Mouse (Mus musculus) lung, postnatal 4 days (tissue): ENCODE data around the gene Nfatc2.
A peak's percentile ranks its signal among the peaks of the same experiment; 100 is the strongest.

Source experiments
- DNase-seq, 2 experiments: peaks; one replicate each; pipeline ENCODE4 v3.0.0; 2021

Nfatc2 gene

DNA sequence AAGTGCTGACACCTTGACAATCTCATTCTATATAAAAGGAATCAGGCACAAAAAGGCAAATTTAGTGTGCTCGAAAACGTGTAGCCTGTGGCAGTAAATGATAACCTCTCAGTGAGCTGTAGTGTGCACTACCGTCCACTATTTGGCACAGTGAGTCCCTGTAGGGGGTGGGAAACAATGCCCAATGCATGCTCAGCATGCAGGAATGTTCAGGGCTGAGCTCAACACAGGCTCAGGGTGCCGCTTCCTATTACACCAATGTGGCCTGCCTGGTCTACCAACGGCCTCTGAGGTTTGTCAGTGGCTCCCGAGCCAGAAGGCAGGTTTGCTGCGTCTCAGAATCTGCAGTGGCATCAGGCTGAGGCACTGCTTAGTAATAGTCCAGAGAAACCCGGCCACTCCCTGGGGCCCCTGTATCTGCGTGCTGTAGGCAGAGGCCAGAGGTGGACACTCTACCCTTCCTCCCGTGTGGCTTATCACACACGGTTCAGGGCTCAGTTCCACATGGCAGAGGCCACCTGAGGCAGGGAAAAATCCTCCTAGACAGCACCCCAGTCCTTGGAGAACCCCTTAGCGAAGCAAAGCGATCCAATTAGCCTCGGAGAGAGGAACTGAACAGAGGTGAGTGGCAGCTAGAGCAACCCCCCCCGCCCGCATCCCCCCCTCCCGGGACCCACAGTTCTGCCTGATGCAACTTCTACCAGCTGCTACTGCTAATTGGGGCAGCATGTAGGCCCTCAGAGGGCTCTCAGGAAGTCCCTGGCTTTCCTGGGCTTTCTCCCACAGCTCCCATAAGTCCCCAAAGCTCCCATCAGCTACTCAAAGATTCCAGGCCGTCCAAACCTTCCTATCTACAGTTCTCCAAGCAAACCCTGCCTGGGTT is 74.7 kb downstream of the Nfatc2 start:
- no peak for DNase-seq

DNA sequence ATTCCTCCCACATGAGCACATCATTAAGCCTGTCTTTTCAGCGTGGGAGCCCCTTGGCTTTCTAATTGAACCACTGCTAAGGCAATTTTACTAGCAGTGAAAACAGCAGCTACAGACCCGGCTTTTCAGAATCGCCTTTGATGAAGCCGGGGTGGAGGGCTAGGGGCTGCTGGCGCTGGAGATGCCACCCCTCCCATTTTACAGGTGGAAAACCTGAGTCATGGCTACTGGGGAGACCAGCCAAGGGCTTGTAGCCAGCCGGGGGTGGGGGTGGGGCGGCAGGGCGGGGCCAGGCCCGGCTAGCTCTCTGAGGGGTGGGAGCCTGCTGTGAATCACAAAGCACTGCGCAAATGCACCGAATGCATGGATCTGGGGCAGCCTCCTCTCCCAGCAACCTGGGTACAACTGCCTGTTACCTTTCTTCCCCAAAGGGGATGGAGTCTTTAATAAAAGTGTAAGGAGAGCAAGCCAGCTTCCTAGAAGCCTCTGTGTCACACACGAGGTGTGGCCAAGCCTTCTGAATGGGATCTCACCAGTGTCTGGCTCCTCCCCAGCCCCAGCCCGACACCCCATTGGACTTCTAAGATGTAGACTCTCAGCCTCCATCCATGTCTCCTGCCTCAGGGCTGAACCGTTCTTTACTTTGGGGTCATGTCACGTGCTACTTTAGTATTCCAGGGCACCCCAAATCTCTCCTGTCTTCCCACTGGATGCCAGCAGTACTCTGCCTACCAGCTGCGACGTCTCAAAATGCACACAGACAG is 75.9 kb downstream of the Nfatc2 start:
- no peak for DNase-seq

DNA sequence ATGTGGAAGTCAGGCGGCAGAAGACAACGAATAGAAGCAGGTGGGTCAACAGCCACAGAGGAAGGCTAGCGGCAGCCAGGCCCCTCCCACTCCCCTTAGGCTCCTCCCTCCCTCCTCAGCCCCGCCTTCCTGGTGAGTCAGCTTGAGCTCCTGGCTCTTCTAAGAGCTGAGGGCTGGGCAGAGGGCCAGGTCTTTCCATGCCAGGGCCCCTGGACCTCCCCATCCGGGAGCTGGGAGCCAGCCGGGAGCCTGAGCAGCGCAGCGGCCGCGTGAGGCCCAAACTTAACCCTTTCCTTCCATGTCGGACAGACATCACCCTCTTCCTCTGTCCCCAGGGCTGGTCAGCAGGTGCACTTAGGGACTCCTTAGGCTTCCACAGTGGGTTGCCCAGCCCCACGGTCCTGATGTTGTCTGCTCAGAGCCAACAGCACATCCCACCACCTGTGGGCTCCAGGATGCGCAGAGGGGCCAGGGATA is 76.5 kb downstream of the Nfatc2 start:
- peak; percentile 94 to 97 for DNase-seq

- DNase-seq, result no peak
Observed at GRCm38 (mm10) chr2:168522247-168522646, 79.2 kb downstream of the Nfatc2 start.

- DNase-seq, result no peak
Observed at GRCm38 (mm10) chr2:168520771-168521170, 80.7 kb downstream of the Nfatc2 start.

- no peak for DNase-seq
Observed at GRCm38 (mm10) chr2:168519589-168519988, 81.9 kb downstream of the Nfatc2 start.

DNA sequence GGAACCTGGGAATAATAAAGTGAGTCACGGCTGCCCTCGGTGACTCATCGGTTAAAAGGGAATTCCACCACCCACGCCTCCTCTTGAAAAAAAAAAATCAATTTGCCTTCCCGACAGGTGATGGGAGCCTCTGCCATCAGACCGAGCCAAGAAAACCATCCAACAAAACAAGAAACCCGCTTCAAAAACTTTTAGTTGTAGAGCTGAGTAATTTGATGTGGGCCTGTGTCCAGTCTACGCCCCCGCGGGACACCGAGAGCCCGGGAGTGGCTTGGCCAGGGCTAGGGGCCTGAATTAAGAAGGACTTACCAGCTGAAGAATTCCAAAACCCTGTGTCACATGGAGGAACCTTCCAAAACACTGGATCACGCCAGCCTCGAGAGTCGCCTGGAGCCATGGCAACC is 83.2 kb downstream of the Nfatc2 start:
- no peak for DNase-seq

- DNase-seq, result no peak
Observed at GRCm38 (mm10) chr2:168517774-168518173, 83.7 kb downstream of the Nfatc2 start.

GRCm38 (mm10) chr2:168516717-168517116 is 84.7 kb downstream of the Nfatc2 start:
- DNase-seq, result no peak

DNA sequence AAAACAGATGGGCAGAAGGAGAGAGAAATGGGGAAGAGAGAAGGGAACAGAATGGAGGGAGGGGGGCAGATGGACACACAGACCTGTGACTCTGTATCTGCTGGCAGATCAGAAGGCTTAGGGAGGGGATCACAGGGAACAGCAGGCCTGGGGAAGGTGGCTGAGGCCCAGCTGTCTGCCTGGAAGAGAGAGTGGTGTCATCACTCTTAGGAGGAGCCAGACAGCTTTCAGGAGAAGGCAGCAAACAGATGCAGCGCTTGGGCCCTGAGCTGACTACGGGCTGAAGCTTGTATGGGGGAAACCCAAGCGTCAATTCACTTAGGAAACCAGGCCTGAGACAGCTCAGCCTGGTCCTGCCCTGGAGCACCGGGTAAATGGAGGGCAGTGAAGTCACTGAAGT is 86.0 kb downstream of the Nfatc2 start:
- DNase-seq, result no peak

DNA sequence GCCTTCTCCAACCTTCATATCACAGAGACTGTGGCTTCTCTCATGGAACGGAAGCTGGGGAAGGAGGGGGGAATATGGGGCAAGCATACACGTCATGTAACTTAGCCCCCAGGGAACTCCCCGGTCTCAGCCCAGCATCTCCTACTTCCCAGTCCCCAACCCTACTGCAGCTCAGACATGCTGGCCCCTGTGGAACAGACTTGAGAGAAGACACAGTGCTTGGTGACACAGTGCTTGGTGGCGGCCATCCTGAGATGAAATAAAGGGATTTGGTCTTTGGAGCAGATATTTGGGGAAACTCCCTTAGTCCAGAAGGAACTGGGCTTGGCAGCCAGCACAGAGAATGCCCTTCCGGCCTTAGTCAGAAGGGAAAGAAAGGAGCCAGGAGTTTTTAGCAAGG is 87.3 kb downstream of the Nfatc2 start:
- DNase-seq, result no peak

DNA sequence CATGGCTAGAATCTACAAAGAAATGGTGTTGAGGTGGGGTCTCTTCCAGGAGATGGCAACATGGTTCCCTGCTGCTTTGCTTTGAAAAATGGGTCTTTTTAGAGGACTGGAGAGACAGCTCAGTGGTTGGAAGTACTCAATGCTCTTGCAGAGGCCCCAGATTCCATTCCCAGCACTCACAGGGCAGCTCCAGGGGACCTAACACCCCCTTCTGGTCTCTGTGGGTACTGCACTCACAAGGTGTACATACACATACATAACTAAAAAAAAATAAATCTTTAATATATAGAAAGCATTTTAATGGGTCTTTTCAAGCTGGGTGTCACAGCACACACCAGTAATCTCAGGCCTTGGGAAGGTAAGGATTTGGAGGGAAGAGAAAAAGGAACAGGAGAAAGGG is 89.9 kb downstream of the Nfatc2 start:
- DNase-seq, result no peak

DNA sequence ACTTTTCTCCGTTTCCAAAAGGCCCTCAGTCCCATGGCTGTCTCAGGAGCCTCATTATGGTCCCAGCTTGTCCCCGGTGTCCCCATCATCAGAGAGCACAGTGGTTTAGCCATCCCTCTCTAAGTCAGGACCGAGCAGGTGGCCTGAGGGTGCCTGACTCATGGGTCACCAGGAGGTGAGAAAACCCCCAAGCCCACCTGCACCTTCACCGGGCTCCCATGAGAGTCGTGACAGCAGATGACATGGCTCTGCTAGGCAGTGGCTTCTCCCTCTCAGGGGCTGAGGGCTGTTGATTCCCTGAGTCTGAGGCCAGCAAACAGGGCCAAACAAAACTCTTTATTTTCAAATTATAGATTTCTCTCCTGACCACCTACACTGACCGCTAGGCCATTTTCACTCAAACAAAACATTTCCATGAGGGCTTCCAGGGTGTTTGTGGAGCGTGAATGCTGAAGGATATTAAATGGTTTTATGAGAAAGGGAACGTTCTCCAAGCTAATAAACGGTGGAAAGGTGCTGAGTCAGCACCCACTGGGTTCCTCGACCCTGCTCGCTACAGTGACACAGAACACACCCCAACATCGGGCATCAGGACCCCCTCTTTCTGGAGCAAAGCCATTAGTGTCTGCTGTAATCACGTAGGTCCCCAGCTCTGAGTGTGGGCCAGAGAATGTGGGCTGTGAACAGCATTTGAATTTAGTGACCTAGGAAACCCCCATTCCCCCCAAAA is 92.8 kb downstream of the Nfatc2 start:
- DNase-seq, result no peak

GRCm38 (mm10) chr2:168504431-168505182 is 96.8 kb downstream of the Nfatc2 start:
- no peak for DNase-seq

DNA sequence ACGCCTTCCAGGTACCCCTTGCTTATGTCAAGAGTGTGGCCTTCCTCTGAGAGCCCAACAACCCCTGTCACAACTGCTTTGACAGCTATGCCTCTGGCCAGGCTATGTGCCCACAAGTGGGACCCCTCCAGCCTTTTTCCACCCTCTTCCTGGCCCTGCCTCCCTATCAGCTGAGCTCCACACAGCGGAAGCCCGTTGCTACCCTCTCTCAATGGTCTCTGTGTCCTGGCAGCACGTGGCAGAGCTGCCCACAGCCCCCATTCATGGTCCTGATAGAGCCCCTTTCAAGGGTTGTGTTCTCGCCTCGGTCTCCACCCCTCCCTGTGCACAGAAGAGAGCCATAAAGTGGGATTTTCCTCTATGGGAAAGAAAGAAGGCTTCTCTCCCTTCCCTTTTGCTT is 97.7 kb downstream of the Nfatc2 start:
- DNase-seq, result no peak

- no peak for DNase-seq
Observed at GRCm38 (mm10) chr2:168500750-168501149, 100.7 kb downstream of the Nfatc2 start.

DNA sequence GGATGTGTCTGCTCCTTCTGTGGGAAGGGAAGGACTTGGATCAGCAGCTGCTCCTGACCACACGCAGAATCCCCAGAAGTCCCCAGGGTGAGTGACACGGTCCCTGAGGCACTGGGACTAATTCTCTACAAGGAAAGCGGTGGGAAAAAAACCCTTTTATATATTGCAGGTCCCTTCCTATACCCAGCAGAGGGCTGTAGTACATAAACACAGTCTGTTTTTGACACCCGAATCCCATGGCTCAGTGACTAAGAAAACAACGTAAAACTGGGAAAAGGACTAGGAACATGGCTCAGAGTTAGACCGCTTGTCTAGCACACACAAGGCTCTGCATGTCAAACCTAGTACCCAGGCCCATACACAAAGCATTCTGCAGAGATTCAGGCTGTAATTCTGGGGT is 101.2 kb downstream of the Nfatc2 start:
- no peak for DNase-seq

GRCm38 (mm10) chr2:168491791-168492190 is 109.7 kb downstream of the Nfatc2 start:
- no peak for DNase-seq

GRCm38 (mm10) chr2:168489953-168490352 is 111.5 kb downstream of the Nfatc2 start:
- DNase-seq, result no peak

DNA sequence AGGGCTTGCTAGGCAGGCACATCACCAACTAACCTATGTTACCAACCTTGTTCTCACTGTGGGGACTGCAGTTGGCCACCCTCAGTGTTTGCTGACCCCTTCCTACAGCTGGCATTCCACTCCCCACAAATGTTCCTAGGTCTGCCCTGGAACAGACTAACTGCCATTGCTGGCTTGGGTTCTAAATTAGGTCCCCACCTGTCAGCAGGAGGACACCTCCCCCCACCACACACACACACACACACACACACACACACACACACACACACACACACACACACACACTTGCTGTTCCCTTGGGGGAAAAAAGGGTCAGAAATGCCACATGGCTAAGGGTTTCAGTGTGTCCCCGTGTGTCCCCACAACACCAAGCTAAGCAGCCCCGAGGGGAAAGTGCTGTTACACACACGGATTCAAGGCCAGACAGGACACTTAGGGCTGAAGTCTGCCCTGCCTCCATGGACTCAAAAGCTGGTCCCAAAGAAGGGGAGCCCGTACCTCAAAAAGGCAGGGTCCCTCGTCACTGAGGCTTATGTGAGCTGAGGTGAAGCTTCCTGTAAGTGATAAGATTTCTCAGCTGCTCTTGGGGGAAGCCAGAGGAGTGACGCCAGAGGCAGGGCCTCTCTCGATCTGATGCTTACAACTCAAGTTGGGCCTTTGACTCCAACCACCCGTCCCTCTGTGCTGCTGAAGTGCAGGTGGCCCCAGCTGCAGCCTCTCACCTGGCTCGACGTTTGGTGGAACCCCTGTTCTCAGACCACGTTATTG is 113.1 kb downstream of the Nfatc2 start:
- no peak for DNase-seq

GRCm38 (mm10) chr2:168481121-168481520 is 120.3 kb downstream of the Nfatc2 start:
- DNase-seq, result no peak

DNA sequence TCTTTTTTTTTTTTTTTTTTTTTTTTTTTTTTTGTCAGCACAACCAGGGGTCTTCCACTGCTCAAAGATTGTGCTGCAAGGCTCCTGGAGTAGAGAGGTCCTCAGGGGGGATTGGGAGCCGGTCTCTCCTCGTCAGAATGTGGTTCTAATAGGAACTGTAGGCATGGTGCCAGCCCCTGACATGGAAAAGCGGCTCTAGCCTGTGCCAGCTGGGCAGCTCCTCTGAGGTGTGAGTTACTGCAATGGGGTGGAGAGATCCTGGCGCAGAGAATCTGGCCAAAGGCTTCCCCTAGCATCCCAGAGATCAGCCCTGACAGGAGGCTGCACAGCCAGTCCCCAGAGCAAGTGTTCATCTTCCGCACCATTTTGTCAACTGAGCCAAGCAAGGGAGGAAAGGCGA is 120.8 kb downstream of the Nfatc2 start:
- no peak for DNase-seq
